Mouse (Mus musculus) cortical plate, adult 2 months (tissue): ENCODE measurements around the gene Fbxw9. TPM values are rescaled to one million over a fixed set of nuclear protein-coding genes. Genes with fewer than 3 reads are reported as not detected.

ENCODE experiments used
- H3K27ac ChIP-seq: fragments of 200-500 bp; 2 replicates; pipeline ENCODE4 v1.5.1; 2012; ENCODE audit warnings: low read length, control low read depth, inconsistent platforms; ENCODE audit not compliant: insufficient read depth
- H3K4me1 ChIP-seq: fragments of 200-500 bp; 2 replicates; pipeline ENCODE4 v1.6.1; 2011; ENCODE audit warnings: low read length; ENCODE audit not compliant: control insufficient read depth, insufficient read depth
- H3K4me3 ChIP-seq: fragments of 200-500 bp; 2 replicates; pipeline ENCODE4 v1.5.1; 2011; ENCODE audit warnings: mild to moderate bottlenecking, low read length, control low read depth; ENCODE audit not compliant: insufficient read depth
- CTCF ChIP-seq: fragments of 200-500 bp; IDR thresholded peaks from 2 replicates; pipeline ENCODE4 v1.5.1; 2011; ENCODE audit warnings: mild to moderate bottlenecking, control low read depth, low read length; ENCODE audit not compliant: insufficient read depth; ENCODE audit errors: extremely low read depth
- POLR2A ChIP-seq: fragments of 200-500 bp; IDR thresholded peaks from 2 replicates; pipeline ENCODE4 v1.6.1; 2011; ENCODE audit warnings: mild to moderate bottlenecking, low read length, control low read depth; ENCODE audit not compliant: insufficient read depth; ENCODE audit errors: extremely low read depth
- polyA plus RNA-seq: library from polyadenylated mRNA; depleted of rRNA; stranded (reverse); fragments of >200 nt; gene quantifications from 2 replicates; pipeline ENCODE4 v1.2.3, GENCODE M21; 2012

Gene Fbxw9
- polyA plus RNA-seq, 1 experiment, result 45.1 TPM

DNA sequence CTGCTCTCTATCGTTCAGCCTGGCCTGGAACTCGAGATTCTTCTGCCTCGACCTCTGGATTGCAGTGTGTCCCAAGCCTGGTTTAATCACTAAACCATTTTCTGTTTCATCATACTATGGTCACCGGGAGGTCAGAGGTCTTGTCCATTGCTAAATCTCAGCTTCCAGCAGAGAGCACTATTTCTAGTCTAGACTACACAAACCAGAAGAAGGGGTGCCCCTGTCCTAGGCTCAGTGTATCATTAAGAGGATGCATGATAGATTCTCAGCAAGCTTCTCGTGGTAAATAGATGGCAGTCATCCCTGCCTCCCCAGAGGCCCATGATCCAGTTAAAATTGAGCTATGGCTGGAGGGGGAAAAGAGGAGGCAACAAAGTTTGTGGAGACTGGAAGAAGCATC is 11.2 kb downstream of the Fbxw9 start:
- TF ChIP-seq CTCF (no peak), POLR2A (no peak)
- H3K27ac ChIP-seq, result no peak overlapping the region
- no peak overlapping the region; the same call in 1 of the 2 replicates for H3K4me3 ChIP-seq
- H3K4me1 ChIP-seq, result no peaks in the 10 kb centered on the region

DNA sequence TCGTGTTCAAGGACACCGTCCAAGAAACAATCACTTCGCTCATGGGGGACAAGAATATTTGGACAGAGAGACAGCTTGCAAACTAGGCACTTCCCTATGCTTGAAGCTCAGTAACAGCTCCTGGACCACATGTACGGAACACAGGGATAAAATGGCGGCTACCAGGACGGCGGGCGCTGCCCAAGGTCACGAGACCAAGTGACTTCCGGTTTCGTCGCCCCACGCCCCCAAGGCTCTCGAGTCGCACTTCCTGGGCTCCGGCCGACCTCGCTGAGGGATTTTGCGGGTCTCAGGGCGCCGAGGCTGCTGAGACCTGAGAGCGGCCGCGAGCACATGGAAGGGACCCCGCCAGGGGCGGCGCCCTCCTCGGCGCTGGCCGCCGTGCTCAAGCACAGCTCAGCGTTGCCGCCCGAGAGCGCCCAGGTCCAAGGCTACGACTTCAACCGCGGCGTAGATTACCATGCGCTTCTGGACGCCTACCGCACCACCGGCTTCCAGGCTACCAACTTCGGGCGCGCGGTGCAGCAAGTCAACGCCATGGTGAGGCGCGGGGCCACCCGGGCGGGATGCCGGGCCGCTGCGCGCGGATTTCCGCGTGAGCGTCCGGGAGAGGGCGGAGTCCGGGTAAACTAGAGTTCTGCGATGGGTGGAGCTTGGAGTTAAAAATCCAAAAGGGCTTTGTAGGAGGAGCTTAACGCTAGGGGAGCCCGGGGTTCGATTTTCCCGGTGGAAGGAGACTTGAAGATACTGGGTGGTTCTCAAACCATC is 11.8 kb downstream of the Fbxw9 start, which contains the start of gene Dhps:
TSS of gene Dhps (plus strand) at position 244 of the 768 bp plus-strand sequence.
- Histone ChIP-seq H3K4me3 (peak within 1 kb of the TSS; percentile 81), H3K4me1 (no peaks in the 10 kb centered on the region), H3K27ac (peak within 1 kb of the TSS; percentile 96)
- TF ChIP-seq CTCF (no peak), POLR2A (peak; percentile 42; the same call in 1 of the 2 replicates)

DNA sequence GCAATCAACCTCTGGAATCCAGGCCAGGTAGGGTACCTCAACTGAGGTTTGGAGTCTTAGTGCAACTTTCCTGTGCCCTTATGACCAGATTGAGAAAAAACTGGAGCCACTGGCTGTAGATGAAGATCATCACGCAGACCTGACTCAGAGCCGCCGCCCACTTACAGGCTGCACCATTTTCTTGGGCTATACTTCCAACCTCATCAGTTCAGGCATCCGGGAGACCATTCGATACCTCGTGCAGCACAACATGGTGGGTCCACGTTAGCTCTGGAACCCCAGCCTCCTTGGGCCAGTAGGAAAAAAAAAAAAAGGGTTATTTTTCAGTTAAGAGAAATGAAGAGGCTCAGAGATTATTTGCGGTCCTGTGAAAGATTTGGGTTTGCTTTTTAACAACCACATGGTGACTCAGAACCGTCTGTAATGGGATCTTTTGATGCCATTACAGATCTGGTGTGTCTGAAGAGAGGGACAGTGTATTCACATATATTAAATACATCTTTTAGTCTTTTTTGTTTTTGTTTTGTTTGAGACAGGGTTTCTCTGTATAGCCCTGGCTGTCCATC is 12.6 kb downstream of the Fbxw9 start:
- Histone ChIP-seq H3K4me3 (peak overlapping the region; percentile 81), H3K27ac (0 out of 2 replicates have a peak overlapping the region, but pooled peaks have one; percentile 8), H3K4me1 (no peaks in the 10 kb centered on the region)
- no peak for TF ChIP-seq CTCF
- no peak for TF ChIP-seq POLR2A

DNA sequence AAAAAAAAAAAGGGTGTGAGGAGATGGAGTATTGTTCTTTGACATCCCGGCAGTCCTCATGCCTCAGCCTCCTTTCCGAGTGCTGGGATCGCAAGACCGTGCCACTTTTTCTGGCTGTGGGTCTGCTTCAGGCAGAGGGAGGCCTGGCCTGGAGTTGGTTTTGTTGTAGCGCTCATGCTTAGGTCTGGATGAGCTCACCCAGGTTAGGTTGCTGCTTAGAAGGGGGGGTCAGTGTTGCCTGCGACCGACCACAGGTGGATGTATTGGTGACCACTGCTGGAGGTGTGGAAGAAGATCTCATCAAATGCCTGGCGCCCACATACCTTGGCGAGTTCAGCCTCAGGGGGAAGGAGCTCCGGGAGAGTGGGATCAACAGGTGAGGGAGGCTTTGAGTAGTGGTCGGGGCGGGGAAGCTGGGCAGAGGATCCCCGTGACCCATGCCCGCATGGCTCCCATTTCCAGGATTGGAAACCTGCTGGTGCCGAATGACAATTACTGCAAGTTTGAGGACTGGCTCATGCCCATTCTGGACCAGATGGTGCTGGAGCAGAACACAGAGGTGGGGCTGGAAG is 13.3 kb downstream of the Fbxw9 start:
- Histone ChIP-seq H3K4me3 (no peak overlapping the region; the same call in 1 of the 2 replicates), H3K27ac (no peak overlapping the region), H3K4me1 (no peaks in the 10 kb centered on the region)
- TF ChIP-seq CTCF (no peak), POLR2A (no peak)

DNA sequence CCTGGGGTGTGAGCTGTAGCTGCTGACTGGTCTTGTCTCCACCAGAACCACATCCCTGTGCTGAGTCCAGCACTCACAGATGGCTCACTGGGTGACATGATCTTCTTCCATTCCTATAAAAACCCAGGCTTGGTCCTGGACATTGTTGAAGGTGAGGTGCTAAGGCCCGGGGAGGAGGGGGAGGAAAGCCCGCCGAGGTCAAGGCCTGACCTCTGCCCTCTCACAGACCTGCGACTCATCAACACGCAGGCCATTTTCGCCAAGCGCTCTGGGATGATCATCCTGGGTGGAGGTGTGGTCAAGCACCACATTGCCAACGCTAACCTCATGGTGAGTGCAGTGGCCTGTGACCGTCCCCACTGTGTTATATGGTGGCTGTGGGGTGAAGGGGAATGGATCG is 14.3 kb downstream of the Fbxw9 start:
- TF ChIP-seq CTCF, result no peak
- peak; percentile 23; the same call in 1 of the 2 replicates for TF ChIP-seq POLR2A
- H3K4me3 ChIP-seq, result no peak overlapping the region

DNA sequence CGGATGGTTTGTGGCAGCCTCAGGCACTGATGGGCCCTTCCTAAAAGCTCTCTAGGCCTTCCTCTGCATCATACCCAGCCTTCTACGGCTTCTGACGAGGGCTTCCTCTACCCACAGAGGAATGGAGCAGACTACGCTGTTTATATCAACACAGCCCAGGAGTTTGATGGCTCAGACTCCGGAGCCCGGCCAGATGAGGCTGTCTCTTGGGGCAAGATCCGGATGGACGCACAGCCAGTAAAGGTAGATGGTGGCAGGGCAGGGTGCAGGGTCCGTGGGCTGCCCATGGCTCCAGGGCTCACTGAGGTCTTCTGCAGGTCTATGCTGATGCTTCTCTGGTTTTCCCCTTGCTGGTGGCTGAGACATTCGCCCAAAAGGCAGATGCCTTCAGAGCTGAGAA is 14.8 kb downstream of the Fbxw9 start:
- TF ChIP-seq POLR2A (no peak), CTCF (no peak)
- no peak overlapping the region for H3K27ac ChIP-seq
- H3K4me1 ChIP-seq, result peaks cover under 1% of the 10 kb centered on the region; the same call in 1 of the 2 replicates
- H3K4me3 ChIP-seq, result no peak overlapping the region

More for the DNA sequence above, 14.3 kb downstream of the Fbxw9 start:
- no peak overlapping the region for H3K27ac ChIP-seq
- no peaks in the 10 kb centered on the region for H3K4me1 ChIP-seq

DNA sequence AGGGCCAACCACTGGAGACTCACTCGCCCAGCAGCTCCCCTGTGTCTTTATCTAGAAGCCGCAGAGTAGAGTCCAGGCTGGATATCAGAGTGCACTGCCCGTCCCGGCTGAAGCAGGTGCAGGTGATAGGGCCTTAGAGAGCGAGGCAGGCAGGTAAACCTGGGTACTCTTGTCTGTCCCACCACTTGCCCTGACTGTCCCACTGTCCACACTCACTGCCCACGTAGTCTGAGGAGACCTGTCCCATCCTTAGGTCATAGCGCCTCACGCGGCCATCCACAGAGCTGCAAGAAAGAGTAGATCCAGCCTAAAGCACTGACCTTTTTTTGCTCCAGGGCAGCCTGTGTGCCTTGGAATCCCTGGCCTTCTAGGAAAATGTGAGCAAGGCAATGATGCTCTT is 16.1 kb downstream of the Fbxw9 start:
- H3K4me3 ChIP-seq, result no peak overlapping the region
- TF ChIP-seq POLR2A, result no peak
- peak; percentile 35; the same call in 1 of the 2 replicates for TF ChIP-seq CTCF

DNA sequence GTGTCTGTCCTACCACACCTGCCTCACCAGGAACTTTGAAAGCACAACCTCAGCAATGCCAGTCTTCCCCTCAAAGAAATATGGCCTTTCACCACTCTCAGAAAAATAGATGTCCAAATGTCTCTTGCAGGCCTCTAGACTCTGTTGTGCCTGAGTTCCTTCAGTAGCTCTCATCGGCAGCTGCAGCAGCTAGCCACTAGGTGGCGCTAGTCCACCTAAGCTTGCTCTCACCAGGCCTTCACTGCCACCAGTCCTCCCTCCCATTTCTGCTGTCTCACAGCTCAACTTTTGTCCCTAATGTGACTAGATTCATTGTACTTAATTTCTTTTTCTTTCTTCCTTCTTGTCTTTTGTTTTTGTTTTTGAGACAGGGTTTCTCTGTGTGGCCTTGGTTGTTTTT is 17.1 kb downstream of the Fbxw9 start:
- no peak overlapping the region for H3K27ac ChIP-seq
- H3K4me3 ChIP-seq, result no peak overlapping the region
- peaks cover 7% of the 10 kb centered on the region for H3K4me1 ChIP-seq
- TF ChIP-seq POLR2A (no peak), CTCF (peak; percentile 94)

More for the DNA sequence above, 16.1 kb downstream of the Fbxw9 start:
- H3K4me1 ChIP-seq, result peaks cover 4% of the 10 kb centered on the region; the same call in 1 of the 2 replicates
- no peak overlapping the region for H3K27ac ChIP-seq

DNA sequence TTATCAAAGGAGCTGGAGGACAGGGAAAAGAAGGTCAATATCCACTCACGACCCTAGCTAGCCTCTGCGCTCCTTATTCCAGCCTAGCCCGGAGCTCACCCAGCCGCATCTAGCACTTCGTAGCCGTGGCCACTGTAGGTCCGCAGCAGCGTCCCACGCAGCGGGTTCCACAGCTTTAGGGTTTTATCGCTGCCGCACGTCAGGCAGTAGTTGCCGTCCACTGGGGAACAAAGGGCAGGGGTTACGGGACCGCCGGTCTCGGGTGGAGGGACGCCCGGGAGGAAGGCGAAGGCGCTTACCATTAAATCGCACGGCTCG is 20.3 kb downstream of the Fbxw9 start:
- H3K27ac ChIP-seq, result peak overlapping the region; percentile 20; the same call in 1 of the 2 replicates
- TF ChIP-seq POLR2A, result no peak
- TF ChIP-seq CTCF, result no peak
- H3K4me1 ChIP-seq, result peaks cover 9% of the 10 kb centered on the region
- peak overlapping the region; percentile 81 for H3K4me3 ChIP-seq
